Mouse (Mus musculus): ENCODE measurements around the gene Neurl4. TPM values are rescaled to one million over a fixed set of nuclear protein-coding genes. Genes with fewer than 3 reads are reported as not detected.
"Not testable (repeated sequence)": the region's sequence is repeated elsewhere in the genome, so short reads cannot be mapped to it uniquely, and the experiment has no call there.

Gene Neurl4
- total RNA-seq, 2 experiments from 2014 or later, result 45.9 to 53.3 TPM

DNA sequence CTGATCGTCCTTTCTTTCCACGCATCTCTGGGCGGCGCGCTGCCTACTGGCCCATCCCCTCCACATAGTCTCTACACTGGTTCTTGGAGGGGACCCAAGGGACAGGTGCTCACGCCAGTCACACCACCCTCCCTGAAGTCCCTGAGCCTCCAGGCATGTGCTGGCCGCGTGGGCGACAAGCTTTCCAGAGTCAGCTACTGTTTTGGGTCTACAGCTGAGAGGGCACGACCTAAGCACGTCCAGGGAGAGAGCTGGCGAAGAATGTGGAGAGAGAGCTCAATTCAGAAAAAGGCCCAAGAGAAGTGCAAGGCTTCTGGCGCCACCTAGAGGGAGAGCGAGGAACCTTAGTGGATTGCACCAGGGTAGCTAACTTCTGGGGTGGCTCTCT, 47.9 kb downstream of the Neurl4 start:
- peak; percentile 64 to 80 for DNase-seq (ENCODE audit: low spot score in 2 of 2)

DNA sequence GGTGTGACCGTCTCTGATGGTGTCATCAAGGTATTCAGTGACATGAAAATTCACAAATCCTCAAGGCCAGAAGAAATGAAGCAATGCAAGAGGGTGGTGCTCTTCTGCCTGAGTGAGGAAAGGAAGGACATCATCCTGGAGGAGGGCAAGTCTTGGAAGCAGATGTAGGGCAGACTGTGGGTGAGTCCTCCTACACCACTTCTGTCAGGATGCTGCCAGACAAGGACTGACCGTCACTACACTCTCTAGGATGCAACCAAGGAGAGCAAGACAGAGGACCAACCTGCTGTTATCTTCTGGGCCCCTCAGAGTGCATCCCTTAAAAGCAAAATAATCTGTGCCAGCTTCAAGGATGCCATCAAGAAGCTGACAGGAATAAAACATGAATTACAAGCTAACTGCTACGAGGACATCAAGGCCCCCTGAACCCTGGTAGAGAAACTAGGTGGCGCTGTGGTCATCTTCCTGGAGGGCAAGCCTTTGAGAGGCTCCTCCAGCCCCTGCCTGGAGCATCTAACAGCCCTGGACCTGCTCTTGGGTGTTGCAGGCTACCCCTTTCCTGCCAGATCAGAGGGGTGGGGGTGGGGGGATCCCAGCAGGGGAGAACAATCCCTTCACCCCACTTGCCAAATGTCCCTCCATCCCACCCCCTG, 50.1 kb downstream of the Neurl4 start:
- no peak for DNase-seq (ENCODE audit: low spot score in 2 of 2)

GRCm38 (mm10) chr11:69952274-69952673, 51.4 kb downstream of the Neurl4 start:
- no peak for DNase-seq (ENCODE audit: low spot score in 2 of 2)

DNA sequence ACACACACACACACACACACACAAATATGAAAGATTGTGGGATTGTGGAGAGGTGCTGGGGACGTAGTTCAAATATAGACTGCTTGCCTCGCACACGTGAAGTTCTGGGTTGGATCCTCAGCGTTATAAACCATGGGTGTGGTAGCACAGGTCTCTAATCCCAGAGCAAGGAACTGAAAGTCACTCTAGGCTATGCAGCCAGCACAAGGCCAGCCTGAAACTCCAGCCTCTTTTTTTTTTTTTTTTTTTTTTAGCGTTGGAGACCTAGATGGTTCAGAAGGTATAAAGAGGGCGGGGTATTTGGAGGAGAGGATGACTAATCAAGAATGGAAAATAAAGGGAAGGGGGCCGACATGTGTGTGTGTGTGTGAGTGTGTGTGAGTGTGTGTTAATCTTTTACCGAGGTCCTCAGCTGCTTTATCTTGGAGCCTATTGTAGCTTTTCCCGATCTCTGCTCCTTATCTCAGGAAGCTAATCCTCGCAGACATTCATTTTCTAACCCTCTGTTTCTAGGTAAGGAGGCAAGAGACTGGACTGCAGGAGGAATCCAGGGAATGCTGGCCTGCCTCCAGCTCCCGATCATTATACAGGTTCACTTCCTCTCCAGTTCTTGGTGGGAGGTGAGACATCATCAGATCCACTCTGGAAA, 52.5 kb downstream of the Neurl4 start:
- DNase-seq (ENCODE audit: low spot score in 2 of 2), result no peak

DNA sequence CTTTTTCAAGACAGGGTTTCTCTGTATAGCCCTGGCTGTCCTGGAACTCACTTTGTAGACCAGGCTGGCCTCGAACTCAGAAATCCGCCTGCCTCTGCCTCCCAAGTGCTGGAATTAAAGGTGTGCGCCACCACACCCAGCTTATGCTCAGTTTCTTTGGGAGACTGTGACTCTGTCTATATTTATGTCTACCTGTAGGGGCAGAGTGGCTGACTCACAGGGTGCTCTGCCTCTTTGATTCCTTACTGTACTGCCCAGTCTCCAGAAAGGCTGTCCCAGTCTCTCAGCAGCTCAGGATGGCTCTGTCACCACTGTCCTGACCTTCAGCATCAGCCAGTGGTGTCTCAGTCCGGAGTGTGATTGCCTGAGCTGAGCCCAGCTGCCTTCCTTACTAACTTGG, 54.7 kb downstream of the Neurl4 start:
- DNase-seq (ENCODE audit: low spot score in 2 of 2), result not testable (repeated sequence)

- no peak for DNase-seq (ENCODE audit: low spot score in 2 of 2)
Observed at GRCm38 (mm10) chr11:69956218-69956617, 55.3 kb downstream of the Neurl4 start.

- no peak for DNase-seq (ENCODE audit: low spot score in 2 of 2)
Observed at GRCm38 (mm10) chr11:69960616-69961015, 59.7 kb downstream of the Neurl4 start.

DNA sequence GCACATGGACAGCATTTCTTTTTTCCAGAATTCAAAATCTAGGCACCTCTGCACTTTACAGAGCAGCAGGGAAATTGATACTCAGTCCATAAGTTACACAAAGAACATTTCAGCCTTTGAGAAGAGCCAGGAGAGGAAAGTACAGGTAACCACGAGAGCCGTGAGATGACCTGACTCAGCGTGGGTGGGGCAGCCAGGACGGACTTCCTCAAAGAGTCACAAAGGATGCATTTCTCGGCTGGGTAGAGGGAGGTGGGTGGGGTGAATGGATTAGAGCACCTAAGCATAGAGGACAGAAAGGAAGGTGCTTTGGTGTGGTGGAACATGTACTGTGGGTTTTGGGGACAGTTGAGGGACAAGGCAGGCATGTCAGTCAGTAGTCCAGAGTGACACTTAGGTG, 61.0 kb downstream of the Neurl4 start:
- no peak for DNase-seq (ENCODE audit: low spot score in 2 of 2)

Small RNAs within 50 kb of the gene (microRNA-seq; reads per million reads assigned to microRNA genes)
- not detected for gene Mir6924

Other genes with a start within 250 kb of the Neurl4 start
- under 1 TPM; 0.62 to 0.73 TPM for gene Sox15, start 245.8 kb upstream of the Neurl4 start, total RNA-seq (2021)
- 100 to 1,000 TPM; 107 to 119 TPM for gene Mpdu1, start 238.4 kb upstream of the Neurl4 start, total RNA-seq (2021)
- 10 to 100 TPM; 11.9 to 12.5 TPM for gene Cd68, start 234.9 kb upstream of the Neurl4 start, total RNA-seq (2021)
- 100 to 1,000 TPM; 640 to 673 TPM for gene Eif4a1, start 228.6 kb upstream of the Neurl4 start, total RNA-seq (2021)
- gene Senp3, start 219.0 kb upstream of the Neurl4 start, total RNA-seq (2021), result 10 to 100 TPM; 86.6 to 90.7 TPM
- gene Tnfsf13, start 215.3 kb upstream of the Neurl4 start, total RNA-seq (2021), result 1 to 10 TPM; 4.2 to 5.2 TPM
- 10 to 100 TPM; 23.0 to 23.1 TPM for gene Tnfsf12, start 205.2 kb upstream of the Neurl4 start, total RNA-seq (2021)
- 1 to 10 TPM; 3.1 to 4.6 TPM for gene Tnfsfm13, start 205.0 kb upstream of the Neurl4 start, total RNA-seq (2021)
- gene Polr2a, start 142.4 kb upstream of the Neurl4 start, total RNA-seq (2021), result 100 to 1,000 TPM in 1 of 2 experiments, 10 to 100 TPM in 1; 92.4 to 108 TPM
- not detected for gene Slc35g3, start 139.1 kb upstream of the Neurl4 start, total RNA-seq (2021)
- 10 to 100 TPM; 48.5 to 58.3 TPM for gene Zbtb4, start 135.2 kb upstream of the Neurl4 start, total RNA-seq (2021)
- gene Chrnb1, start 105.1 kb upstream of the Neurl4 start, total RNA-seq (2021), result 1 to 10 TPM; 3.6 to 4.0 TPM
- gene Fgf11, start 99.2 kb upstream of the Neurl4 start, total RNA-seq (2021), result 1 to 10 TPM; 3.4 to 4.8 TPM
- gene Tmem102, start 95.4 kb upstream of the Neurl4 start, total RNA-seq (2021), result 1 to 10 TPM in 1 of 2 experiments, under 1 TPM in 1; 0.76 to 1.4 TPM
- not detected for gene Gm39566, start 85.8 kb upstream of the Neurl4 start, total RNA-seq (2021)
- not detected for gene Spem2, start 82.6 kb upstream of the Neurl4 start, total RNA-seq (2021)
- not detected for gene Spem1, start 78.9 kb upstream of the Neurl4 start, total RNA-seq (2021)
- gene Nlgn2, start 63.3 kb upstream of the Neurl4 start, total RNA-seq (2021), result 10 to 100 TPM; 33.6 to 35.2 TPM
- gene Tmem256, start 62.6 kb upstream of the Neurl4 start, total RNA-seq (2021), result 100 to 1,000 TPM; 141 to 143 TPM
- gene Plscr3, start 54.7 kb upstream of the Neurl4 start, total RNA-seq (2021), result 10 to 100 TPM; 76.6 to 77.9 TPM
- gene Tnk1, start 42.3 kb upstream of the Neurl4 start, total RNA-seq (2021), result 1 to 10 TPM in 1 of 2 experiments, under 1 TPM in 1; 0.17 to 1.7 TPM
- gene Tmem95, start 23.1 kb upstream of the Neurl4 start, total RNA-seq (2021), result not detected
- 1 to 10 TPM; 3.4 to 4.1 TPM for gene Kctd11, start 19.7 kb upstream of the Neurl4 start, total RNA-seq (2021)
- 1 to 10 TPM; 1.4 to 1.7 TPM for gene Acap1, start 5.5 kb upstream of the Neurl4 start, total RNA-seq (2021)
- gene 2810408A11Rik, start 85 bp upstream of the Neurl4 start, total RNA-seq (2021), result 1 to 10 TPM; 4.8 to 5.6 TPM
- gene Gps2, start 12.8 kb downstream of the Neurl4 start, total RNA-seq (2021), result 10 to 100 TPM; 60.0 to 67.0 TPM
- 100 to 1,000 TPM; 598 to 600 TPM for gene Eif5a, start 20.9 kb downstream of the Neurl4 start, total RNA-seq (2021)
- gene Ybx2, start 34.7 kb downstream of the Neurl4 start, total RNA-seq (2021), result 10 to 100 TPM in 1 of 2 experiments, 1 to 10 TPM in 1; 9.7 to 20.6 TPM
- 10 to 100 TPM; 23.6 to 24.8 TPM for gene Slc2a4, start 47.1 kb downstream of the Neurl4 start, total RNA-seq (2021)
- 10 to 100 TPM in 1 of 2 experiments, 1 to 10 TPM in 1; 3.1 to 17.3 TPM for gene Cldn7, start 63.7 kb downstream of the Neurl4 start, total RNA-seq (2021)
- 100 to 1,000 TPM; 119 to 130 TPM for gene Ctdnep1, start 80.1 kb downstream of the Neurl4 start, total RNA-seq (2021)
- 10 to 100 TPM; 65.5 to 70.9 TPM for gene Elp5, start 81.4 kb downstream of the Neurl4 start, total RNA-seq (2021)
- gene Gabarap, start 90.1 kb downstream of the Neurl4 start, total RNA-seq (2021), result 100 to 1,000 TPM; 294 to 311 TPM
- 10 to 100 TPM; 51.4 to 53.4 TPM for gene Phf23, start 94.7 kb downstream of the Neurl4 start, total RNA-seq (2021)
- gene Dvl2, start 99.5 kb downstream of the Neurl4 start, total RNA-seq (2021), result 10 to 100 TPM; 35.5 to 38.2 TPM
- 100 to 1,000 TPM; 295 to 378 TPM for gene Acadvl, start 114.3 kb downstream of the Neurl4 start, total RNA-seq (2021)
- 10 to 100 TPM; 63.0 to 64.4 TPM for gene Dlg4, start 115.9 kb downstream of the Neurl4 start, total RNA-seq (2021)
- 10 to 100 TPM in 1 of 2 experiments, 1 to 10 TPM in 1; 1.7 to 33.7 TPM for gene Asgr1, start 153.0 kb downstream of the Neurl4 start, total RNA-seq (2021)
- gene Asgr2, start 191.6 kb downstream of the Neurl4 start, total RNA-seq (2021), result 10 to 100 TPM in 1 of 2 experiments, 1 to 10 TPM in 1; 1.8 to 14.6 TPM
- gene Mgl2, start 229.3 kb downstream of the Neurl4 start, total RNA-seq (2021), result 1 to 10 TPM in 1 of 2 experiments, under 1 TPM in 1; 0.90 to 1.7 TPM